Mouse (Mus musculus) right cerebral cortex, adult 18-20 months (tissue): ENCODE measurements around the gene Dglucy.

Source experiments
- DNase-seq: peaks from one replicate; pipeline ENCODE4 v3.0.0; 2022; ENCODE audit warnings: mixed read lengths

Dglucy gene

GRCm38 (mm10) chr12:100936737-100937136 is 157.9 kb downstream of the Dglucy start:
- no peak for DNase-seq

- DNase-seq, result no peak
Measured at GRCm38 (mm10) chr12:100937441-100938360, 158.8 kb downstream of the Dglucy start.

DNA sequence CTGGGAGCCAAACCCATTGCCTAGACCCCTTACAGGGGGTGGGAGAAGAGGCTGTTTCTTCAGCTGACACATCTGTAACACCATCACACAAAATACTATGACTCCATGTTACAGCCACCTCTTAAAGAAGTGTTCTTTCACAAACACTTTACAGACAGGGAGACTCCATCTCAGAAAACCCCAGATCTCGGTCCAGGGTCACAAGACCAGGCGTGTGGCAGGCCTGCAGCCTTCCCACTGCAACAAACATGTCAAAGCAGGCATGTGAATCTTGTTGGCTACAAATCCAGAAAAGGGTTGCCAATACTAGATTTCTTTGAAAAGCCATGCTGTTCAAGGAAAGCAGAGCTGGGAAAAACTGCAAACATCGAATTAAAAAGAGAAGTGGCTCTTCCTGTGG is 162.5 kb downstream of the Dglucy start:
- DNase-seq, result no peak

DNA sequence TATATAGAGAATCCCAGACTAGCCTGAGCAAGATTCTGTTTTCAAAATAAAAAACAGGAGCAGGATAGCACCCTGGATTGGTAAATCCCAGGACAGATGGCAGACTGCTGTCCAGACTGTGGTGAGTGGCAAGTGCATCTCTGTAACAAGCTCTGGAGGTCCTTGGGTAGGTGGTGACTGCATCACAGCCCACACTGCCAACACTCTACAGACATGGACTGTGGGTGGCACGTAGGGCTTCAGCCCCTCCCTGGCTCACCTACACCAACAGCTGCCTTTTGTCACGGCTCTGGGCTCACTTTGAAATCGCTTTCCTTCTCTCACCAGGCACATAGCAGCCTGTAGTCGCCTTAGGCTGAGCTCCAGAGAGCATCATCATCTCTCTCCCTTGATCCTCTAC is 164.3 kb downstream of the Dglucy start:
- no peak for DNase-seq

- no peak for DNase-seq
Measured at GRCm38 (mm10) chr12:100944921-100945336, 166.1 kb downstream of the Dglucy start.

DNA sequence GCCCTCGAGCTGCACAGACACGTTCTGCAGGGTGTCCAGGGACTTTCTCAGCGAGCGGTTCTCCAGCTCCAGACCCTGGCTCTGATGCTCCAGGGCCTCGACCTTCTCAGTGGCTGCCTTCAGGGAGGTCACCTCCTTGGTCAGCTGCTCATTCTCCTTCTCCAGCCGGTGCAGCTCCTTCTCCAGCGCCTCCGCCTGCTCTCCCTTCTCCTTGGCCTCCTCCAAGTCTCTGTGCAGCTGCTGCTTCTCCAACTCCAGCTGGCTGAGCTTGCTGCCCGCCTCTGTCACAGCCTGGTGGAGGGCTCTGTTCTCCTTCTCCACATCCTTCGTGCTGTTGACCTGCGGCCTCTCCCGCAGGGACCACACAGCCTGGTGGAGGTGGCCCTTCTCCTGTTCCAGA is 166.6 kb downstream of the Dglucy start:
- DNase-seq, result no peak

GRCm38 (mm10) chr12:100945948-100946347 is 167.1 kb downstream of the Dglucy start:
- DNase-seq, result no peak
